Mouse (Mus musculus) forebrain, embryonic 15.5 days (tissue): ENCODE results near the gene Cnot3. TPM values are rescaled to one million over a fixed set of nuclear protein-coding genes. Genes with fewer than 3 reads are reported as not detected.

Experiments used
- ATAC-seq: fragments of 200-750 bp; cut with Nextera tagmentation; replicated peaks from 2 replicates; pipeline ENCODE4 v1.8.0; 2017; ENCODE audit warnings: mild to moderate bottlenecking, moderate TSS enrichment, moderate library complexity
- H3K27ac ChIP-seq: fragments of 300-500 bp; sonication (generic); replicated peaks from 2 replicates; pipeline ENCODE4 v1.5.1; 2015; ENCODE audit warnings: mild to moderate bottlenecking, inconsistent platforms
- H3K27me3 ChIP-seq: fragments of 300-500 bp; sonication (generic); 2 replicates; pipeline ENCODE4 v1.6.1; 2015; ENCODE audit warnings: inconsistent platforms
- H3K36me3 ChIP-seq: fragments of 300-500 bp; sonication (generic); 2 replicates; pipeline ENCODE4 v1.6.1; 2015; ENCODE audit warnings: mild to moderate bottlenecking, inconsistent platforms
- H3K4me1 ChIP-seq: fragments of 300-500 bp; sonication (generic); 2 replicates; pipeline ENCODE4 v1.6.1; 2015; ENCODE audit warnings: inconsistent platforms
- H3K4me2 ChIP-seq: fragments of 300-500 bp; sonication (generic); replicated peaks from 2 replicates; pipeline ENCODE4 v1.6.1; 2015; ENCODE audit warnings: mild to moderate bottlenecking, inconsistent platforms
- H3K4me3 ChIP-seq: fragments of 300-500 bp; sonication (generic); 2 replicates; pipeline ENCODE4 v1.5.1; 2015; ENCODE audit warnings: mild to moderate bottlenecking, inconsistent platforms
- H3K9ac ChIP-seq: fragments of 300-500 bp; sonication (generic); replicated peaks from 2 replicates; pipeline ENCODE4 v1.6.1; 2015; ENCODE audit warnings: mild to moderate bottlenecking, inconsistent platforms
- H3K9me3 ChIP-seq: fragments of 300-500 bp; sonication (generic); 2 replicates; pipeline ENCODE4 v1.6.1; 2016; ENCODE audit warnings: inconsistent platforms
- WGBS: fragments of 180-500 bp; shearing (Covaris S2); methylation state at CpG from one replicate; pipeline ENCODE4 v1.1.7; 2015; ENCODE audit warnings: mixed read lengths; 5-methylcytosine and 5-hydroxymethylcytosine counted together
- polyA plus RNA-seq: library from polyadenylated mRNA; unstranded; fragments of >200 nt; fragmentation: Nextera tagmentation; extraction: Ambion mirVana; gene quantifications from 2 replicates; pipeline ENCODE4 v1.2.1, GENCODE M21; 2015

Cnot3 gene
- polyA plus RNA-seq, 1 experiment from 2014 or later = 49.5 TPM

- H3K4me2 ChIP-seq = no peak overlapping the region
- H3K27ac ChIP-seq = no peak overlapping the region
- H3K4me3 ChIP-seq = no peak overlapping the region
- H3K9ac ChIP-seq = no peak overlapping the region
- WGBS = 98% methylated on average over 14 of the region's 14 CpGs
- H3K4me1 ChIP-seq = peaks cover 2% of the 10 kb centered on the region
- H3K36me3 ChIP-seq = peaks cover 93% of the 10 kb centered on the region
- H3K9me3 ChIP-seq = no peaks in the 10 kb centered on the region
- ATAC-seq = no peak
- no peaks in the 10 kb centered on the region for H3K27me3 ChIP-seq
These were observed 13.5 kb downstream of the Cnot3 start for GRCm38 (mm10) chr7:3658578-3658977.

- peak overlapping the region; percentile 67 for H3K4me3 ChIP-seq
- 27% methylated on average over 15 of the region's 15 CpGs for WGBS
- H3K9me3 ChIP-seq = no peaks in the 10 kb centered on the region
- peak overlapping the region; percentile 68 for H3K4me2 ChIP-seq
- H3K4me1 ChIP-seq = peaks cover 19% of the 10 kb centered on the region
- peak overlapping the region; percentile 76 for H3K27ac ChIP-seq
- peaks cover 32% of the 10 kb centered on the region for H3K36me3 ChIP-seq
- no peaks in the 10 kb centered on the region for H3K27me3 ChIP-seq
- ATAC-seq = peak; percentile 25
- peak overlapping the region; percentile 56 for H3K9ac ChIP-seq
These were observed 19.6 kb downstream of the Cnot3 start for GRCm38 (mm10) chr7:3664524-3665214.

- H3K4me1 ChIP-seq = peaks cover 19% of the 10 kb centered on the region
- peak within 1 kb of the TSS; percentile 56 for H3K9ac ChIP-seq
- peak within 1 kb of the TSS; percentile 76 for H3K27ac ChIP-seq
- H3K4me3 ChIP-seq = peak within 1 kb of the TSS; percentile 67
- H3K4me2 ChIP-seq = peak within 1 kb of the TSS; percentile 68
- 4% methylated on average over 45 of the region's 45 CpGs for WGBS
- peaks cover 24% of the 10 kb centered on the region for H3K36me3 ChIP-seq
- H3K27me3 ChIP-seq = no peaks in the 10 kb centered on the region
- H3K9me3 ChIP-seq = no peaks in the 10 kb centered on the region
- ATAC-seq = peak; percentile 98
These were observed 20.4 kb downstream of the Cnot3 start, which contains the start of gene Leng1 for GRCm38 (mm10) chr7:3665215-3666114. Gene Leng1 (minus strand): TSS chr7:3665840.

GRCm38 (mm10) chr7:3666921-3667391, 21.9 kb downstream of the Cnot3 start:
- ATAC-seq = no peak
- Histone ChIP-seq H3K36me3 (peaks cover 11% of the 10 kb centered on the region), H3K4me2 (no peak overlapping the region), H3K9me3 (no peaks in the 10 kb centered on the region), H3K27ac (no peak overlapping the region), H3K4me1 (peaks cover 19% of the 10 kb centered on the region), H3K9ac (no peak overlapping the region), H3K27me3 (no peaks in the 10 kb centered on the region), H3K4me3 (no peak overlapping the region)
- WGBS = 18% methylated on average over 14 of the region's 14 CpGs

GRCm38 (mm10) chr7:3674507-3675227, 29.6 kb downstream of the Cnot3 start:
- no peaks in the 10 kb centered on the region for H3K4me1 ChIP-seq
- WGBS = 74% methylated on average over 10 of the region's 10 CpGs

GRCm38 (mm10) chr7:3675228-3675548, 30.1 kb downstream of the Cnot3 start:
- Histone ChIP-seq H3K4me3 (no peak overlapping the region), H3K4me1 (no peaks in the 10 kb centered on the region), H3K36me3 (peaks cover 7% of the 10 kb centered on the region; the same call in 1 of the 2 replicates), H3K9ac (no peak overlapping the region), H3K27me3 (no peaks in the 10 kb centered on the region), H3K27ac (no peak overlapping the region), H3K4me2 (no peak overlapping the region), H3K9me3 (no peaks in the 10 kb centered on the region)
- no peak for ATAC-seq
- WGBS = 80% methylated on average over 3 of the region's 3 CpGs

More at GRCm38 (mm10) chr7:3674507-3675227, 29.6 kb downstream of the Cnot3 start:
- Histone ChIP-seq H3K27me3 (no peaks in the 10 kb centered on the region), H3K4me3 (no peak overlapping the region), H3K36me3 (peaks cover 7% of the 10 kb centered on the region; the same call in 1 of the 2 replicates), H3K27ac (no peak overlapping the region), H3K4me2 (no peak overlapping the region), H3K9ac (no peak overlapping the region), H3K9me3 (no peaks in the 10 kb centered on the region)
- ATAC-seq = peak; percentile 93

GRCm38 (mm10) chr7:3676371-3676770, 31.3 kb downstream of the Cnot3 start:
- WGBS = 89% methylated on average over 12 of the region's 12 CpGs
- peaks cover 7% of the 10 kb centered on the region; the same call in 1 of the 2 replicates for H3K36me3 ChIP-seq
- H3K9me3 ChIP-seq = no peaks in the 10 kb centered on the region
- no peaks in the 10 kb centered on the region for H3K27me3 ChIP-seq
- H3K27ac ChIP-seq = no peak overlapping the region
- H3K4me3 ChIP-seq = no peak overlapping the region
- H3K9ac ChIP-seq = no peak overlapping the region
- ATAC-seq = no peak
- no peaks in the 10 kb centered on the region for H3K4me1 ChIP-seq
- H3K4me2 ChIP-seq = no peak overlapping the region

- no peak for ATAC-seq
- no peak within 1 kb of the TSS for H3K4me3 ChIP-seq
- no peaks in the 10 kb centered on the region for H3K9me3 ChIP-seq
- H3K9ac ChIP-seq = no peak within 1 kb of the TSS
- WGBS = 50% methylated on average over 9 of the region's 9 CpGs
- H3K4me2 ChIP-seq = no peak within 1 kb of the TSS
- H3K36me3 ChIP-seq = peaks cover 7% of the 10 kb centered on the region; the same call in 1 of the 2 replicates
- no peaks in the 10 kb centered on the region for H3K4me1 ChIP-seq
- H3K27ac ChIP-seq = no peak within 1 kb of the TSS
- no peaks in the 10 kb centered on the region for H3K27me3 ChIP-seq
These were observed 32.3 kb downstream of the Cnot3 start, which contains the start of gene Tmc4 for GRCm38 (mm10) chr7:3677342-3677741. Gene Tmc4 (minus strand): TSS chr7:3677553.

- no peak overlapping the region for H3K4me2 ChIP-seq
- 64% methylated on average over 10 of the region's 10 CpGs for WGBS
- H3K9ac ChIP-seq = no peak overlapping the region
- no peak overlapping the region for H3K4me3 ChIP-seq
- H3K9me3 ChIP-seq = no peaks in the 10 kb centered on the region
- peaks cover 25% of the 10 kb centered on the region for H3K36me3 ChIP-seq
- peak overlapping the region; percentile 59 for H3K27ac ChIP-seq
- H3K27me3 ChIP-seq = no peaks in the 10 kb centered on the region
- peaks cover 7% of the 10 kb centered on the region; the same call in 1 of the 2 replicates for H3K4me1 ChIP-seq
- peak; percentile 63 for ATAC-seq
These were observed 39.0 kb downstream of the Cnot3 start for GRCm38 (mm10) chr7:3683908-3684550.

GRCm38 (mm10) chr7:3684698-3685097, 39.6 kb downstream of the Cnot3 start:
- Histone ChIP-seq H3K9ac (no peak overlapping the region), H3K4me1 (peaks cover 7% of the 10 kb centered on the region; the same call in 1 of the 2 replicates), H3K4me3 (no peak overlapping the region), H3K36me3 (peaks cover 25% of the 10 kb centered on the region), H3K27me3 (no peaks in the 10 kb centered on the region), H3K27ac (peak overlapping the region; percentile 55), H3K9me3 (no peaks in the 10 kb centered on the region), H3K4me2 (no peak overlapping the region)
- 74% methylated on average over 8 of the region's 8 CpGs for WGBS
- ATAC-seq = peak; percentile 17; the same call in 1 of the 2 replicates
